Mouse (Mus musculus) heart, adult 2 months (tissue): Measurements from ENCODE around the gene Fbxo34. TPM values are rescaled to one million over a fixed set of nuclear protein-coding genes. Genes with fewer than 3 reads are reported as not detected.
"Not testable (repeated sequence)": the region's sequence is repeated elsewhere in the genome, so short reads cannot be mapped to it uniquely, and the experiment has no call there.

Experiments used
- DNase-seq, 2 experiments: peaks; one replicate each; pipeline ENCODE4 v3.0.0; 2021
- H3K27ac ChIP-seq: fragments of 200-600 bp; 2 replicates; pipeline ENCODE4 v1.8.1; 2022
- H3K27me3 ChIP-seq: fragments of 200-500 bp; 2 replicates; pipeline ENCODE4 v1.6.1; 2012; ENCODE audit warnings: mild to moderate bottlenecking, low read length, inconsistent platforms, mixed read lengths; ENCODE audit not compliant: control insufficient read depth, insufficient read depth
- H3K36me3 ChIP-seq: fragments of 200-500 bp; 2 replicates; pipeline ENCODE4 v1.6.1; 2012; ENCODE audit warnings: low read length, inconsistent platforms; ENCODE audit not compliant: control insufficient read depth, insufficient read depth
- H3K4me1 ChIP-seq: fragments of 200-500 bp; 2 replicates; pipeline ENCODE4 v1.6.1; 2011; ENCODE audit warnings: low read length; ENCODE audit not compliant: control insufficient read depth, insufficient read depth
- H3K4me3 ChIP-seq: fragments of 200-600 bp; 2 replicates; pipeline ENCODE4 v1.8.1; 2022
- H3K79me2 ChIP-seq: fragments of 200-500 bp; replicated peaks from 2 replicates; pipeline ENCODE4 v1.6.1; 2012; ENCODE audit warnings: mild to moderate bottlenecking, inconsistent platforms, low read length, moderate library complexity, mixed read lengths; ENCODE audit not compliant: control insufficient read depth, insufficient read depth
- H3K9ac ChIP-seq: fragments of 200-500 bp; 2 replicates; pipeline ENCODE4 v1.6.1; 2012; ENCODE audit warnings: low read depth, mild to moderate bottlenecking, control low read depth, inconsistent platforms, low read length, mixed read lengths
- CTCF ChIP-seq: fragments of 200-600 bp; IDR thresholded peaks from 2 replicates; pipeline ENCODE4 v1.8.1; 2022; ENCODE audit warnings: antibody characterized with exemption, mild to moderate bottlenecking, moderate library complexity
- EP300 ChIP-seq: fragments of 200-500 bp; IDR thresholded peaks from 2 replicates; pipeline ENCODE4 v1.6.1; 2011; ENCODE audit warnings: low read depth, low read length, control low read depth; ENCODE audit not compliant: insufficient read depth
- POLR2A ChIP-seq: fragments of 200-500 bp; IDR thresholded peaks from 2 replicates; pipeline ENCODE4 v1.6.1; 2011; ENCODE audit warnings: mild to moderate bottlenecking, low read depth, low read length, control low read depth; ENCODE audit not compliant: insufficient read depth
- WGBS: fragments of 180-500 bp; shearing (Covaris S2); methylation state at CpG from one replicate; pipeline ENCODE4 v1.1.7; 2018; 5-methylcytosine and 5-hydroxymethylcytosine counted together
- intact Hi-C: fragments of 180-260 bp; cut with DNase I; formaldehyde crosslinking; loops from one replicate; pipeline ENCODE4 v1.15.1; 2025
- long read RNA-seq: library from polyadenylated mRNA; stranded (forward); transcript quantifications from one replicate; pipeline ENCODE4 v2.0.0, GENCODE M21; 2021
- polyA plus RNA-seq: library from polyadenylated mRNA; depleted of rRNA; stranded (reverse); fragments of >200 nt; gene quantifications from 2 replicates; pipeline ENCODE4 v1.2.3, GENCODE M21; 2012; rRNA removed
- total RNA-seq, 2 experiments: library from RNA; stranded (reverse); gene quantifications; 2 replicates each; pipeline ENCODE4 v1.2.3; 2021

The Fbxo34 gene
- total RNA-seq (10 to 100 TPM; 10.3 to 11.3 TPM), polyA plus RNA-seq (7.4 and 8.8 TPM in 2 replicates)
- long read RNA-seq, transcript Fbxo34-205 (3 exons, 2,993 nt) = major isoform, 9 of 16 reads
- long read RNA-seq, partial matches to known transcripts = 0 of 16 reads
- long read RNA-seq, other reads (novel, unspliced or antisense) = 3 of 16 reads

DNA sequence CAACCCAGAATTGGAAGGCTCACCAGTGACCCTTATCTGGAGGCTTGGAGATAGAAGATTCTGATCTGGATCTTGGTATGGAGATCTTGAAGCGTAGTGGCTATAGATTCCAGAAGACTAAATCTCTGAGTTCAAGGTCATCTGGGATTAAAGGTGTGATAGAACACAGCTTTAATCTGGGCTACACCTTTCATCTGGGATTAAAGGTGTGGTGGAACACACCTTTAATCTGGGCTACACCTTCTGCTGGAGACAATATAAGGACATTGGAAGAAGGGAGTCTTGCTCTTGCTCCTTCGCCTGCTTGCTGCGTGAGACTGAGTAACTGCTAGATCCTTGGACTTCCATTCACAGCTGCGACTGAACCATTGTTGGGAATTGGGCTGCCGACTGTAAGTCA, at the start of gene Fbxo34:
Gene Fbxo34 (plus strand): TSS at position 301 of the 400 bp plus-strand sequence.
- H3K9ac ChIP-seq, intact Hi-C loops: not testable (repeated sequence)

DNA sequence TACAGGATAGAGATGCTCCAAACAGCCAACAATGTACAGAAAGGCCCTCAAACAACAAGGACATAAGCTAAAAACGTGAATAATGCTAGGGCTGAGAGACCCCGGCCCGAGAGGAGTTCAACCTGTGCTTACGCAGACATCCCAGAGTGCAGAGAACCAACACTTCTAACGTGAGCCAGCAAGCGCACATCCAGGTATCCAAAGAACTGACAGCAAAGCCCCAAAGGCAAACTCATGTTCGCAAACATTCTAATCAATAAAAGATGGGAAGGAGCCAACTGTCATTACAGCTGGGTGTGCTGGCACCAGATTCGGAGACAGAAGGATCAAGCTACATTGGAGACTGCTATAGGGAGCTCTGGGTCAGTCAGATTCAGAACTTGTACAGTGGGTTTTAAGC, 47.5 kb upstream of the Fbxo34 start:
- Histone ChIP-seq H3K4me1 (no peaks in the 10 kb centered on the region), H3K27ac (no peak overlapping the region), H3K36me3 (no peaks in the 10 kb centered on the region), H3K4me3 (no peak overlapping the region), H3K79me2 (no peaks in the 10 kb centered on the region), H3K9ac (no peak overlapping the region), H3K27me3 (no peaks in the 10 kb centered on the region)
- intact Hi-C loops = no loop called here
- WGBS = 93% methylated on average over 8 of the region's 8 CpGs
- DNase-seq = no peak
- no peak for TF ChIP-seq CTCF
- no peak for TF ChIP-seq POLR2A
- TF ChIP-seq EP300 = no peak

More for the DNA sequence above, at the start of gene Fbxo34:
- 93% methylated on average over 3 of the region's 5 CpGs for WGBS
- H3K27me3 ChIP-seq, H3K27ac ChIP-seq, H3K4me1 ChIP-seq, DNase-seq, H3K79me2 ChIP-seq, H3K36me3 ChIP-seq, H3K4me3 ChIP-seq: not testable (repeated sequence)

DNA sequence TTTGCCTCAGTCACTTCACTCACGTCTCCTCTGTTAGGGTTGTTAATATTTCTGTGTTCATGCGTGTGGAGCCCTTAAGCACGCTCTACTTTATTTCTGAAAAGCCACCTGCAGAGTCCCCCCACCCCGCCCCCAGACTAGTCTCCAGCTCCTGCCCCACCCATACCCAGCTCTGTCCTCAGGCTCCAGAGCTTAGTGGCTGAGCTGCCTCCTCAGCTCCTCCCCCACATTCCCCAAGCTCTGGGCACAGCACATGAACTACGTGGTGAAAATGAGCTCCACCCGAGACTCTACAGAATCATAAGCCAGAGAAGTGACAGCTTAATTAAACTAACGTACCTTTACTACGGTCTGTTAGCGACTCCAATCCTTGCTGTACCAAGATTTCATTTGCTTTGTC, 44.2 kb upstream of the Fbxo34 start:
- intact Hi-C loops = no loop called here
- TF ChIP-seq POLR2A = no peak
- TF ChIP-seq CTCF = no peak
- no peak for TF ChIP-seq EP300
- Histone ChIP-seq H3K36me3 (no peaks in the 10 kb centered on the region), H3K27me3 (no peaks in the 10 kb centered on the region), H3K9ac (no peak overlapping the region), H3K4me1 (no peaks in the 10 kb centered on the region), H3K79me2 (no peaks in the 10 kb centered on the region), H3K27ac (no peak overlapping the region), H3K4me3 (no peak overlapping the region)
- no peak for DNase-seq
- WGBS = 89% methylated on average over 9 of the region's 9 CpGs

DNA sequence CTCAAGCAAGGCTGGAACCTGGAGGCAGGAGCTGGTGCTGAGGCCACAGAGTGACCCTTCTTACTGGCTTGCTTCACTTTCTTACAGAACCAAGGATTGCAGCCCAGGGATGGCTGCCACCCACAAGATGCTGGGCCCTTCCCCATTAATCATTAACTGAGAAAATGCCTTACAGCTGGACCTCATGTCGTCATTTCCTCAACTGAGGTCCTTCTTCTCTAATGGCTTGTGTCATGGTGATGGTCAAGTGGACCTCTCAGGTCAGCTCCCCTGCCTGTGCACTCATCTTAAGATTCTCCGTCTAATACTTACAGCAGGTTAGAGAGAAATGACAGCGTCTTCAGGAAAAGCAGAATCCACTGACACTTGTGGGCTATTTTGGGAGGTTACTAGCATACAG, 32.9 kb upstream of the Fbxo34 start:
- no peaks in the 10 kb centered on the region for H3K27me3 ChIP-seq
- H3K27ac ChIP-seq = no peak overlapping the region
- DNase-seq = no peak
- intact Hi-C loops = loop anchor here (5.0 kb wide), 2 partner anchors 55 to 140 kb away; partner anchors contain the start of genes Socs4 and Wdhd1
- no peak overlapping the region for H3K4me3 ChIP-seq
- WGBS = 29% methylated on average over 3 of the region's 3 CpGs
- no peaks in the 10 kb centered on the region for H3K36me3 ChIP-seq
- H3K4me1 ChIP-seq = peaks cover 1% of the 10 kb centered on the region; the same call in 1 of the 2 replicates
- no peaks in the 10 kb centered on the region for H3K79me2 ChIP-seq
- H3K9ac ChIP-seq = no peak overlapping the region
- TF ChIP-seq POLR2A = no peak
- no peak for TF ChIP-seq CTCF
- TF ChIP-seq EP300 = no peak

DNA sequence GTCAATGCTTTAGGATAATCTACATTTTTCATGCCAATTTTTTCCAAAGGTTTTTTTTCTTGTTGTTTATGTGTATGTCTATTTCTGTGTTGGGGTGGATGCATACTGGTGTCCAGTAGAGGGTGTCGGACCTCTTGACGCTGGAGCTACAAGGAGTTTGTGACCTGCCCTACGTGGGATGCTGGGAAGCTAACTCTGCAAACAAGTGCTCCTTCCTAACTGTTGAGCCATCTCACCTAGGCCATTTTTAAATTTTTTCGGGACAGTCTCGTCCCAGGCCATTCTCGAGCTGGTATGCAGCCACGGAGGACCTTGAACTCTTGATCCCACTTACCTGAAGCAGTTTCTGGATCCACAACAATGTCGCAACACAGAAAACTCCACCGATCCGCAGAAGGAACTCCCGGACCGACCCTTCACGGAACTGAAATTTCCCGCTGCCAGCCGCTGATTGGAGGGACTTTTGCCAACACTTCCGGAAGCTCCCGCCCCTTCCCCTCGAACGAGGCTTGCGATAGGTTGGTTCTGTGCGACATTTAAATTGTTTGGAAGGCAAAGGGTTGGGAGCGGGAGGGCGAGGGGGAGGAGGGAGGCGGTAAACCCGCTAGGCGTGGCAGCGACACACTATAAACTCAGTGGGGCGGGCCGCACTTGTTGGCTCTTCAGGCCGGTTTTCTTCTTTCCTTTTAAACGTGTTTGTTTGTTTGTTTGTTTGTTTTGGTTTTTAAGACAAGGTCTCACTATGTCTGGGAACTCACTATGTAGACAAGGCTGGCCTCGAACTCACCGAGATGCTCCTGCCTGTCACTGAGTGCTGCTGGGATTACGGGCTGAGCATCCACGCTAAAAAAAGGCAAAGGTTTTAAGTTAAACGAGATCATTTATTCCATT, 32.2 kb upstream of the Fbxo34 start, which contains the start of gene Dlgap5:
Gene Dlgap5 (minus strand): TSS at position 633 of the 891 bp plus-strand sequence.
- Histone ChIP-seq H3K4me3 (peak within 1 kb of the TSS; percentile 52), H3K36me3 (no peaks in the 10 kb centered on the region), H3K27ac (peak within 1 kb of the TSS; percentile 47), H3K79me2 (no peaks in the 10 kb centered on the region), H3K9ac (peak within 1 kb of the TSS; percentile 18), H3K27me3 (no peaks in the 10 kb centered on the region), H3K4me1 (peaks cover 1% of the 10 kb centered on the region; the same call in 1 of the 2 replicates)
- 1% methylated on average over 36 of the region's 36 CpGs for WGBS
- intact Hi-C loops = loop anchor here (5.0 kb wide), 2 partner anchors 54 to 141 kb away; partner anchors contain the start of genes Socs4 and Wdhd1
- DNase-seq = peak; percentile 92 to 93
- TF ChIP-seq EP300 = no peak
- no peak for TF ChIP-seq POLR2A
- peak; percentile 19 for TF ChIP-seq CTCF

DNA sequence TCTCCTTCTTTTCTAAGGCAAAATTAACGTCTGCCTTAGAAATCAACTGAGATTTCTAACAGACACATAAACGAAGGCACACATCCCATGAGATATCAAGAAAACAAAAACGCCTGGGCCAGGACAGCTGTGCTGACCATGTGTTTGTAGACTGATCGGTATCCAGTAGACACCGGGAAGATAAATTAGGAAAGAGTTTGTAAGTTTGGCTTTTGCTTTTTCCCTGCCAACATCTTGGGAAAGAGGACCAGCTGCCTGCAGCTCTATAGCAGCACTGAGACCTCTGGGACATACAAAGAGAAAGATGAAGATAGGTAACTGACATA, 31.6 kb upstream of the Fbxo34 start:
- intact Hi-C loops = loop anchor here (5.0 kb wide), 2 partner anchors 54 to 141 kb away; partner anchors contain the start of genes Socs4 and Wdhd1
- peaks cover 1% of the 10 kb centered on the region; the same call in 1 of the 2 replicates for H3K4me1 ChIP-seq
- peak overlapping the region; percentile 47 for H3K27ac ChIP-seq
- 32% methylated on average over 5 of the region's 5 CpGs for WGBS
- H3K79me2 ChIP-seq = no peaks in the 10 kb centered on the region
- H3K36me3 ChIP-seq = no peaks in the 10 kb centered on the region
- peak overlapping the region; percentile 52 for H3K4me3 ChIP-seq
- DNase-seq = no peak
- peak overlapping the region; percentile 5; the same call in 1 of the 2 replicates for H3K9ac ChIP-seq
- TF ChIP-seq POLR2A (no peak), EP300 (no peak), CTCF (no peak)
- no peaks in the 10 kb centered on the region for H3K27me3 ChIP-seq
